Mouse (Mus musculus) embryonic facial prominence, embryonic 12.5 days (tissue): ENCODE data around the gene Scn11a. TPM values are rescaled to one million over a fixed set of nuclear protein-coding genes. Genes with fewer than 3 reads are reported as not detected.

Experiments
- ATAC-seq: fragments of 200-750 bp; cut with Nextera tagmentation; 2 replicates; pipeline ENCODE4 v1.8.0; 2017; ENCODE audit not compliant: insufficient number of reproducible peaks, insufficient read depth, low FRiP score, low TSS enrichment
- H3K27ac ChIP-seq: fragments of 300-500 bp; sonication (generic); 2 replicates; pipeline ENCODE4 v1.5.1; 2016; ENCODE audit warnings: mild to moderate bottlenecking
- H3K27me3 ChIP-seq: fragments of 300-500 bp; sonication (generic); 2 replicates; pipeline ENCODE4 v1.6.1; 2016; ENCODE audit warnings: mild to moderate bottlenecking, moderate library complexity
- H3K36me3 ChIP-seq: fragments of 300-500 bp; sonication (generic); 2 replicates; pipeline ENCODE4 v1.6.1; 2016; ENCODE audit warnings: mild to moderate bottlenecking
- H3K4me1 ChIP-seq: fragments of 300-500 bp; sonication (generic); 2 replicates; pipeline ENCODE4 v1.6.1; 2016
- H3K4me2 ChIP-seq: fragments of 300-500 bp; sonication (generic); replicated peaks from 2 replicates; pipeline ENCODE4 v1.6.1; 2016; ENCODE audit warnings: mild to moderate bottlenecking, moderate library complexity
- H3K4me3 ChIP-seq: fragments of 300-500 bp; sonication (generic); 2 replicates; pipeline ENCODE4 v1.5.1; 2016; ENCODE audit warnings: mild to moderate bottlenecking
- H3K9ac ChIP-seq: fragments of 300-500 bp; sonication (generic); 2 replicates; pipeline ENCODE4 v1.6.1; 2016; ENCODE audit warnings: mild to moderate bottlenecking, moderate library complexity
- H3K9me3 ChIP-seq: fragments of 300-500 bp; sonication (generic); 2 replicates; pipeline ENCODE4 v1.6.1; 2016; ENCODE audit warnings: mild to moderate bottlenecking, moderate library complexity
- WGBS: fragments of 180-500 bp; shearing (Covaris S2); methylation state at CpG from one replicate; pipeline ENCODE4 v1.1.7; 2016; 5-methylcytosine and 5-hydroxymethylcytosine counted together
- polyA plus RNA-seq: library from polyadenylated mRNA; unstranded; fragments of >200 nt; fragmentation: Nextera tagmentation; extraction: Ambion mirVana; gene quantifications from 2 replicates; pipeline ENCODE4 v1.2.1, GENCODE M21; 2016

Gene Scn11a
- polyA plus RNA-seq, 1 experiment from 2014 or later, result 0.04 TPM

DNA sequence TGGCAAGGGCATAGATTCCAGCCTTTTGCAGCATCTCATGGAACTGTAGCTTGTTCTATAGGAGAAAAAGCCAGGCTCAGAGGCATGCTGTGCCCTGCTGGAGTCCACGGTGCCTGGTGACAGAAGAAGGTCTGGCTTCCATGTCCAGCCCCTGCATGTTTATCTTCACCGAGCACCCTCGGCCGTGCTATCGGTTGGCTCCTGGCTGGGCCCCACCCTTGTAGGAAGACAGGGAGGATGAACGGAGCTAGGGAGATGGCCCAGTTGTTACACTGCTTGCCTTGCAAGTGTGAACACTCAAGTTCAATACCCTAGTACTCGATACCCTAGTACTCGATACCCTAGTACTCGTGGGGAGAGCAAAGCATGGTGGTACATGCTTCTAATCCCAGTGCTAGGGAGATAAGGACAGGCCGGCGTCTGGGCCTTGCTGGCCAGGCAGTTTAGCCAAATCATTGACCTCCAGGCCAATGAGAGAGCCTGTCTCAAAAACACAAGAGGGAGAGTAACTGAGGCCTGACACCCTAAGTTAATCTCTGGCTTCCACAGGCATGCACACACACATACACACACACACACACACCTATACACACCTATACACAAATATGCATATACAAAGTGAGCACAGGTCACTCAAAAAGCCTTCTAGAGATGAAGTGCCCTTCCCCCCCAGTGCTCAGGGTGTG is 96.7 kb downstream of the Scn11a start:
- H3K9me3 ChIP-seq, result no peaks in the 10 kb centered on the region
- WGBS, result 90% methylated on average over 11 of the region's 11 CpGs
- no peak overlapping the region for H3K27ac ChIP-seq
- no peaks in the 10 kb centered on the region for H3K36me3 ChIP-seq
- H3K27me3 ChIP-seq, result no peaks in the 10 kb centered on the region
- no peaks in the 10 kb centered on the region for H3K4me1 ChIP-seq
- H3K4me2 ChIP-seq, result no peak overlapping the region
- H3K4me3 ChIP-seq, result no peak overlapping the region
- H3K9ac ChIP-seq, result no peak overlapping the region
- ATAC-seq, result no peak

DNA sequence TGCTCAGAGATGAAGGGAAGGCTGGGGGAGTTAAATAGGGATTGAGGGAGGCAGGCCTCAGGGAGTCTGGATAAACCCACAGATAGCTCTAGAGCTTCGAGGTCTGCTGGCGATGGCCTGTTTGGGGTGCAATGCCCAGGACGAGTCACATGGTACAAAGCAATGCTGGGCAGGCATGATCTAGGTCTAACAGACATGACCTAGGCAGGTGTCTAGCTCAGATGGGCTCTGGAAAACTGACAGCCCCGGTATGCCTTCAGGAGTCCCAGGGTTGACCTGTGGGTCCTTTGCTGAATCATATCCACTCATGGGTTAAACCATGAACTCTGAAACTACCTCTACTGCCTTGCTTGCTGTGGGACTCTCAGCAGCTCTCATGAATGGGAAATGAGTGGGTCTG is 98.3 kb downstream of the Scn11a start:
- no peak overlapping the region for H3K27ac ChIP-seq
- no peak overlapping the region for H3K4me2 ChIP-seq
- no peaks in the 10 kb centered on the region for H3K36me3 ChIP-seq
- H3K4me1 ChIP-seq, result no peaks in the 10 kb centered on the region
- WGBS, result 86% methylated on average over 4 of the region's 4 CpGs
- no peaks in the 10 kb centered on the region for H3K27me3 ChIP-seq
- no peaks in the 10 kb centered on the region for H3K9me3 ChIP-seq
- H3K9ac ChIP-seq, result no peak overlapping the region
- no peak overlapping the region for H3K4me3 ChIP-seq
- no peak; the same call in 1 of the 2 replicates for ATAC-seq

DNA sequence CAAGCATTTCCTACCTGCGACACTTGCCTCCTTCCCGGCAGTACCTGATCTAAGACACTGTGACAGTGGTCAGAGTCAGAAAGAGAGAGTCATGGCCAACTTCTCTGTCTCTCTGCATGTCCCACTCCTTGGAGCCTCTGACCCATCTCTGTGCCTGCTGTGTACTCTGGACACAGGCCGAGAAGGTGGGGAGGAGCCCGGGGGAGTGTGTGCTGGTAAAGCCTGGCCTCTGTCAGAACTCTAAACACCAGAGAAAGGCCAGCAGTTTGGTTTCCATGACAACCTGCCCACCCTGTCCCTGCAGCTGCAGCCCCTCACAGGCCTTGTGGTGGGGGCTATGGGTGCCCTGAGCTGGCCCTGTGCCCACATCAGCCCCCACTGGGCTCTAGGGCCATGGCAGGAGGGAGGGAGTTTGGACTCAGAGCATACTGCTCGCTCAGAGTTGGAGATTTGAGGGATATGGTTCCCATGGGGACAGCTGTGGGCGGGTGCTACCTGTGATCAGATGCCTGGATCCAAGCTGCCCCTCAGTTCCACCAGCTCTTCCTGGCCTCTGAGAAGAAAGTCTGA is 99.9 kb downstream of the Scn11a start:
- Histone ChIP-seq H3K27ac (no peak overlapping the region), H3K4me3 (no peak overlapping the region), H3K36me3 (no peaks in the 10 kb centered on the region), H3K4me1 (no peaks in the 10 kb centered on the region), H3K4me2 (no peak overlapping the region), H3K9ac (no peak overlapping the region), H3K9me3 (no peaks in the 10 kb centered on the region), H3K27me3 (no peaks in the 10 kb centered on the region)
- ATAC-seq, result no peak
- 60% methylated on average over 6 of the region's 6 CpGs for WGBS

DNA sequence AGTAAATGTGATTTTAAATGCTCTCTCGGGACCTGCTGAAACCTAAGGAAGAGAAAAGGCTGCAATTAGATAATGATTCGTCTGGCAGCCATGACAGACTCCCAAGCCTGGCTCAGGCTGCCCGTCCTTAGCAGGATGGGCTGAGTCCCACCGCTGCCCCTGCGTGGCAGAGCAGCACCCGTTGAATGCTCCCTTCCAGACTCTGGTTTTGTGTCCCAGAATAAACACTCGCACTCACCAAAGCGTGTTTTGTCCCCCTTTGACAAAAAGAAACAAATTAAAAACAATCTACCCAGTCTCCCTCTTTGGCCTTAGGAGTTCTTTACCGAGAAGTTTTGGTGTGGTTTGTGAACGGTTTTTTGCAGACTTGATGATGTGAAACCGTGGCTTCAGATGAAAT is 106.0 kb downstream of the Scn11a start, which contains the start of gene Scn10a:
Scn10a (minus strand) TSS at position 101 of the 400 bp plus-strand sequence.
- no peak within 1 kb of the TSS for H3K4me3 ChIP-seq
- no peak within 1 kb of the TSS for H3K27ac ChIP-seq
- ATAC-seq, result no peak
- no peaks in the 10 kb centered on the region for H3K27me3 ChIP-seq
- no peaks in the 10 kb centered on the region for H3K4me1 ChIP-seq
- H3K9ac ChIP-seq, result no peak within 1 kb of the TSS
- no peaks in the 10 kb centered on the region for H3K9me3 ChIP-seq
- no peak within 1 kb of the TSS for H3K4me2 ChIP-seq
- 80% methylated on average over 11 of the region's 11 CpGs for WGBS
- H3K36me3 ChIP-seq, result no peaks in the 10 kb centered on the region

DNA sequence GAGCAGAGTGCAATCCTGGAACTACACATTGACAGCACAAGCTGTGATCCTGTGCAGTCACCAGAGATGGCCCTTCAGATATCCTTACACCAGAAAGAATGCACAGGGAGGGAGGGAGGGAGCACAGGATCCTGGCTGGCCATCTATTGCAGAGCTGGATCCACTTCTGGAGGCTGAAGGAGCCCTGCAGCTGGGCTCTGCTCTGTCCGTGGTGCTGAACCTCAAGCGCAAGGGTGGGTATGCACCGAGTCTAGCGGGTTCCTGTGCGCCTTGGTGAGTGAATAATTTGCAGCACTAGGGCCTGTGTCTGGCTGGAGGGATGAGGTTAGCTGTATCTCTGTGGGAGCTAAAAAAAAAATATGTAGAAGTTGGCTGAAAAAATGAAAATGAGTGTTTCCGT is 118.6 kb downstream of the Scn11a start:
- no peaks in the 10 kb centered on the region for H3K4me1 ChIP-seq
- WGBS, result 12% methylated on average over 6 of the region's 6 CpGs
- H3K27me3 ChIP-seq, result no peaks in the 10 kb centered on the region
- H3K9ac ChIP-seq, result no peak overlapping the region
- no peaks in the 10 kb centered on the region for H3K9me3 ChIP-seq
- H3K27ac ChIP-seq, result no peak overlapping the region
- H3K4me2 ChIP-seq, result no peak overlapping the region
- H3K36me3 ChIP-seq, result no peaks in the 10 kb centered on the region
- H3K4me3 ChIP-seq, result no peak overlapping the region
- peak; percentile 35; the same call in 1 of the 2 replicates for ATAC-seq

Other genes with a start within 250 kb of the Scn11a start
- gene Scn5a, start 246.4 kb downstream of the Scn11a start, polyA plus RNA-seq, result 0.97 and 1.0 TPM in 2 replicates
- 1.6 and 2.5 TPM in 2 replicates for gene Scn10a, start 106.1 kb downstream of the Scn11a start, polyA plus RNA-seq
- 65.1 and 69.6 TPM in 2 replicates for gene Wdr48, start 69.4 kb upstream of the Scn11a start, polyA plus RNA-seq
- gene Gorasp1, start 112.1 kb upstream of the Scn11a start, polyA plus RNA-seq, result 27.0 and 28.8 TPM in 2 replicates
- 0.23 and 0.37 TPM in 2 replicates for gene Ttc21a, start 112.2 kb upstream of the Scn11a start, polyA plus RNA-seq
- gene Csrnp1, start 159.2 kb upstream of the Scn11a start, polyA plus RNA-seq, result 3.4 and 4.6 TPM in 2 replicates
- gene Xirp1, start 198.1 kb upstream of the Scn11a start, polyA plus RNA-seq, result 0.33 and 0.37 TPM in 2 replicates
- 7.5 and 8.0 TPM in 2 replicates for gene Cx3cr1, start 244.4 kb upstream of the Scn11a start, polyA plus RNA-seq